Mouse (Mus musculus): ENCODE measurements around the gene Cycs. TPM values are rescaled to one million over a fixed set of nuclear protein-coding genes. Genes with fewer than 3 reads are reported as not detected.

The Cycs gene
- polyA plus RNA-seq, 1 experiment from 2014 or later, result 84.4 TPM

- no peak overlapping the region for H3K4me3 ChIP-seq (ENCODE audit: low read depth, low read length)
- WGBS, result 81% methylated on average over 11 of the region's 11 CpGs
- no peak for DNase-seq (ENCODE audit: low spot score)
- no peak for TF ChIP-seq EP300 (optimal IDR thresholded peaks at IDR 0.05)
- no peak for TF ChIP-seq CTCF (IDR thresholded peaks at IDR 0.05; ENCODE audit: low read depth)
- H3K27me3 ChIP-seq (ENCODE audit: control insufficient read depth, insufficient read depth, low read length), result no peaks in the 10 kb centered on the region
- no peaks in the 10 kb centered on the region for H3K36me3 ChIP-seq (ENCODE audit: control insufficient read depth, insufficient read depth, low read length)
- no peak overlapping the region for H3K9ac ChIP-seq (ENCODE audit: low read length)
- H3K27ac ChIP-seq (replicated peaks), result no peak overlapping the region
- H3K4me1 ChIP-seq (replicated peaks; ENCODE audit: control insufficient read depth, insufficient read depth), result no peaks in the 10 kb centered on the region
- ATAC-seq (ENCODE audit: low FRiP score, low TSS enrichment), result no peak
- H3K9me3 ChIP-seq (ENCODE audit: control insufficient read depth, low read length), result no peaks in the 10 kb centered on the region
- 0 out of 2 replicates have a peak overlapping the region, but pooled peaks have one; percentile 5 for H3K4me2 ChIP-seq (replicated peaks; ENCODE audit: low read depth)
Observed at GRCm38 (mm10) chr6:50529194-50529593, 37.1 kb downstream of the Cycs start.

- 70% methylated on average over 9 of the region's 9 CpGs for WGBS
- DNase-seq (ENCODE audit: low spot score), result no peak
- no peak for ATAC-seq (ENCODE audit: low FRiP score, low TSS enrichment)
Observed at GRCm38 (mm10) chr6:50527416-50527815, 38.9 kb downstream of the Cycs start.

GRCm38 (mm10) chr6:50526597-50527024 is 39.7 kb downstream of the Cycs start:
- peak; percentile 65 for DNase-seq (ENCODE audit: low spot score)
- 27% methylated on average over 7 of the region's 7 CpGs for WGBS
- ATAC-seq (ENCODE audit: low FRiP score, low TSS enrichment), result 0 out of 2 replicates have a peak, but pooled peaks have one; percentile 48
- no peak overlapping the region for H3K9ac ChIP-seq (ENCODE audit: low read length)
- no peak overlapping the region for H3K4me3 ChIP-seq (ENCODE audit: low read depth, low read length)
- H3K27ac ChIP-seq (replicated peaks), result no peak overlapping the region
- H3K4me1 ChIP-seq (replicated peaks; ENCODE audit: control insufficient read depth, insufficient read depth), result no peaks in the 10 kb centered on the region
- H3K9me3 ChIP-seq (ENCODE audit: control insufficient read depth, low read length), result no peaks in the 10 kb centered on the region
- no peak for TF ChIP-seq EP300 (optimal IDR thresholded peaks at IDR 0.05)
- TF ChIP-seq CTCF (IDR thresholded peaks at IDR 0.05; ENCODE audit: low read depth), result peak; percentile 97
- no peaks in the 10 kb centered on the region for H3K36me3 ChIP-seq (ENCODE audit: control insufficient read depth, insufficient read depth, low read length)
- H3K4me2 ChIP-seq (replicated peaks; ENCODE audit: low read depth), result no peak overlapping the region
- no peaks in the 10 kb centered on the region for H3K27me3 ChIP-seq (ENCODE audit: control insufficient read depth, insufficient read depth, low read length)

More at GRCm38 (mm10) chr6:50527416-50527815, 38.9 kb downstream of the Cycs start:
- H3K4me2 ChIP-seq (replicated peaks; ENCODE audit: low read depth), result no peak overlapping the region
- no peak overlapping the region for H3K9ac ChIP-seq (ENCODE audit: low read length)
- no peak overlapping the region for H3K4me3 ChIP-seq (ENCODE audit: low read depth, low read length)
- no peaks in the 10 kb centered on the region for H3K36me3 ChIP-seq (ENCODE audit: control insufficient read depth, insufficient read depth, low read length)
- no peak for TF ChIP-seq CTCF (IDR thresholded peaks at IDR 0.05; ENCODE audit: low read depth)
- no peak for TF ChIP-seq EP300 (optimal IDR thresholded peaks at IDR 0.05)
- no peak overlapping the region for H3K27ac ChIP-seq (replicated peaks)
- H3K9me3 ChIP-seq (ENCODE audit: control insufficient read depth, low read length), result no peaks in the 10 kb centered on the region
- no peaks in the 10 kb centered on the region for H3K27me3 ChIP-seq (ENCODE audit: control insufficient read depth, insufficient read depth, low read length)
- no peaks in the 10 kb centered on the region for H3K4me1 ChIP-seq (replicated peaks; ENCODE audit: control insufficient read depth, insufficient read depth)

- no peak for DNase-seq (ENCODE audit: low spot score)
- no peaks in the 10 kb centered on the region for H3K36me3 ChIP-seq (ENCODE audit: control insufficient read depth, insufficient read depth, low read length)
- H3K9ac ChIP-seq (ENCODE audit: low read length), result no peak overlapping the region
- no peaks in the 10 kb centered on the region for H3K4me1 ChIP-seq (replicated peaks; ENCODE audit: control insufficient read depth, insufficient read depth)
- no peak overlapping the region for H3K27ac ChIP-seq (replicated peaks)
- H3K4me3 ChIP-seq (ENCODE audit: low read depth, low read length), result no peak overlapping the region
- WGBS, result 91% methylated on average over 8 of the region's 8 CpGs
- H3K4me2 ChIP-seq (replicated peaks; ENCODE audit: low read depth), result no peak overlapping the region
- H3K9me3 ChIP-seq (ENCODE audit: control insufficient read depth, low read length), result no peaks in the 10 kb centered on the region
- ATAC-seq (ENCODE audit: low FRiP score, low TSS enrichment), result no peak
- TF ChIP-seq CTCF (IDR thresholded peaks at IDR 0.05; ENCODE audit: low read depth) (no peak), EP300 (optimal IDR thresholded peaks at IDR 0.05) (no peak)
- H3K27me3 ChIP-seq (ENCODE audit: control insufficient read depth, insufficient read depth, low read length), result no peaks in the 10 kb centered on the region
Observed at GRCm38 (mm10) chr6:50525846-50526245, 40.5 kb downstream of the Cycs start.

- no peaks in the 10 kb centered on the region for H3K9me3 ChIP-seq (ENCODE audit: control insufficient read depth, low read length)
- DNase-seq (ENCODE audit: low spot score) (no peak), ATAC-seq (ENCODE audit: low FRiP score, low TSS enrichment) (no peak)
- no peaks in the 10 kb centered on the region for H3K27me3 ChIP-seq (ENCODE audit: control insufficient read depth, insufficient read depth, low read length)
- H3K27ac ChIP-seq (replicated peaks), result no peak overlapping the region
- no peak overlapping the region for H3K9ac ChIP-seq (ENCODE audit: low read length)
- no peak overlapping the region for H3K4me3 ChIP-seq (ENCODE audit: low read depth, low read length)
- TF ChIP-seq EP300 (optimal IDR thresholded peaks at IDR 0.05), result no peak
- TF ChIP-seq CTCF (IDR thresholded peaks at IDR 0.05; ENCODE audit: low read depth), result no peak
- no peak overlapping the region for H3K4me2 ChIP-seq (replicated peaks; ENCODE audit: low read depth)
- WGBS, result 57% methylated on average over 10 of the region's 10 CpGs
- H3K4me1 ChIP-seq (replicated peaks; ENCODE audit: control insufficient read depth, insufficient read depth), result no peaks in the 10 kb centered on the region
- H3K36me3 ChIP-seq (ENCODE audit: control insufficient read depth, insufficient read depth, low read length), result no peaks in the 10 kb centered on the region
Observed at GRCm38 (mm10) chr6:50524261-50524896, 42.0 kb downstream of the Cycs start.

- ATAC-seq (ENCODE audit: low FRiP score, low TSS enrichment) (no peak), DNase-seq (ENCODE audit: low spot score) (no peak)
- Histone ChIP-seq H3K9ac (ENCODE audit: low read length) (no peak overlapping the region), H3K27me3 (ENCODE audit: control insufficient read depth, insufficient read depth, low read length) (no peaks in the 10 kb centered on the region), H3K36me3 (ENCODE audit: control insufficient read depth, insufficient read depth, low read length) (no peaks in the 10 kb centered on the region), H3K4me3 (ENCODE audit: low read depth, low read length) (no peak overlapping the region), H3K27ac (replicated peaks) (no peak overlapping the region), H3K4me2 (replicated peaks; ENCODE audit: low read depth) (no peak overlapping the region), H3K9me3 (ENCODE audit: control insufficient read depth, low read length) (no peaks in the 10 kb centered on the region), H3K4me1 (replicated peaks; ENCODE audit: control insufficient read depth, insufficient read depth) (no peaks in the 10 kb centered on the region)
- TF ChIP-seq CTCF (IDR thresholded peaks at IDR 0.05; ENCODE audit: low read depth), result no peak
- TF ChIP-seq EP300 (optimal IDR thresholded peaks at IDR 0.05), result no peak
- 94% methylated on average over 7 of the region's 7 CpGs for WGBS
Observed at GRCm38 (mm10) chr6:50522772-50523171, 43.6 kb downstream of the Cycs start.

Data from stomach, postnatal 0 days (tissue).